Mouse (Mus musculus) bone marrow macrophage, adult 2 months (primary cell): ENCODE results near the gene Snrpa.

ENCODE experiments used
- CTCF ChIP-seq: IDR thresholded peaks from 2 replicates; pipeline ENCODE4 v1.5.1; 2012; ENCODE audit warnings: low read depth, mild to moderate bottlenecking, low read length, moderate library complexity
- POLR2A ChIP-seq: IDR thresholded peaks from 2 replicates; pipeline ENCODE4 v1.6.1; 2012; ENCODE audit warnings: mild to moderate bottlenecking, low read depth, low read length, borderline replicate concordance

- no peak for TF ChIP-seq POLR2A
- no peak for TF ChIP-seq CTCF
These were observed 18.1 kb downstream of the Snrpa start for GRCm38 (mm10) chr7:27177942-27178323.
